Mouse (Mus musculus): Measurements from ENCODE around the gene Bcas3. TPM values are rescaled to one million over a fixed set of nuclear protein-coding genes. Genes with fewer than 3 reads are reported as not detected.

Gene Bcas3
- total and polyA plus RNA-seq, 2 experiments from 2014 or later, result 31.6 to 32.3 TPM

- DNase-seq (ENCODE audit: low spot score) (no peak), ATAC-seq (no peak)
- no peak for TF ChIP-seq CTCF (IDR thresholded peaks at IDR 0.05; ENCODE audit: low read depth)
- H3K9ac ChIP-seq (replicated peaks; ENCODE audit: low read length), result no peak overlapping the region
- no peaks in the 10 kb centered on the region for H3K9me3 ChIP-seq (ENCODE audit: low read length)
- 0 out of 2 replicates have a peak, but pooled peaks cover 2% of the 10 kb centered on the region for H3K4me1 ChIP-seq (ENCODE audit: insufficient read depth, low read length)
- H3K27ac ChIP-seq, result no peak overlapping the region
- H3K36me3 ChIP-seq (ENCODE audit: insufficient read depth, low read length), result no peaks in the 10 kb centered on the region
- no peak overlapping the region for H3K4me2 ChIP-seq (ENCODE audit: low read depth, low read length)
- no peak overlapping the region for H3K4me3 ChIP-seq (ENCODE audit: low read length)
- 48% methylated on average over 6 of the region's 6 CpGs for WGBS
- H3K27me3 ChIP-seq (ENCODE audit: insufficient read depth, low read length), result no peaks in the 10 kb centered on the region
Measured at GRCm38 (mm10) chr11:85739266-85739977, 386.5 kb downstream of the Bcas3 start.

- 71% methylated on average over 7 of the region's 7 CpGs for WGBS
- Histone ChIP-seq H3K27me3 (ENCODE audit: insufficient read depth, low read length) (no peaks in the 10 kb centered on the region), H3K27ac (no peak overlapping the region), H3K36me3 (ENCODE audit: insufficient read depth, low read length) (no peaks in the 10 kb centered on the region), H3K4me2 (ENCODE audit: low read depth, low read length) (no peak overlapping the region), H3K4me1 (ENCODE audit: insufficient read depth, low read length) (no peaks in the 10 kb centered on the region), H3K4me3 (ENCODE audit: low read length) (no peak overlapping the region), H3K9ac (replicated peaks; ENCODE audit: low read length) (no peak overlapping the region), H3K9me3 (ENCODE audit: low read length) (no peaks in the 10 kb centered on the region)
- ATAC-seq (no peak), DNase-seq (ENCODE audit: low spot score) (no peak)
- no peak for TF ChIP-seq CTCF (IDR thresholded peaks at IDR 0.05; ENCODE audit: low read depth)
Measured at GRCm38 (mm10) chr11:85746373-85746772, 393.4 kb downstream of the Bcas3 start.

- H3K27ac ChIP-seq, result no peak overlapping the region
- no peak for TF ChIP-seq CTCF (IDR thresholded peaks at IDR 0.05; ENCODE audit: low read depth)
- H3K9me3 ChIP-seq (ENCODE audit: low read length), result no peaks in the 10 kb centered on the region
- no peak overlapping the region for H3K4me3 ChIP-seq (ENCODE audit: low read length)
- H3K9ac ChIP-seq (replicated peaks; ENCODE audit: low read length), result no peak overlapping the region
- 91% methylated on average over 2 of the region's 2 CpGs for WGBS
- no peaks in the 10 kb centered on the region for H3K36me3 ChIP-seq (ENCODE audit: insufficient read depth, low read length)
- H3K27me3 ChIP-seq (ENCODE audit: insufficient read depth, low read length), result no peaks in the 10 kb centered on the region
- ATAC-seq (no peak), DNase-seq (ENCODE audit: low spot score) (no peak)
- H3K4me2 ChIP-seq (ENCODE audit: low read depth, low read length), result no peak overlapping the region
- no peaks in the 10 kb centered on the region for H3K4me1 ChIP-seq (ENCODE audit: insufficient read depth, low read length)
Measured at GRCm38 (mm10) chr11:85748891-85749290, 395.9 kb downstream of the Bcas3 start.

GRCm38 (mm10) chr11:85751171-85751570 lies 398.2 kb downstream of the Bcas3 start:
- 69% methylated on average over 11 of the region's 11 CpGs for WGBS
- no peaks in the 10 kb centered on the region for H3K9me3 ChIP-seq (ENCODE audit: low read length)
- H3K27me3 ChIP-seq (ENCODE audit: insufficient read depth, low read length), result no peaks in the 10 kb centered on the region
- DNase-seq (ENCODE audit: low spot score), result no peak
- H3K4me3 ChIP-seq (ENCODE audit: low read length), result no peak overlapping the region
- no peak overlapping the region for H3K4me2 ChIP-seq (ENCODE audit: low read depth, low read length)
- ATAC-seq, result no peak
- H3K4me1 ChIP-seq (ENCODE audit: insufficient read depth, low read length), result no peaks in the 10 kb centered on the region
- no peak overlapping the region for H3K9ac ChIP-seq (replicated peaks; ENCODE audit: low read length)
- TF ChIP-seq CTCF (IDR thresholded peaks at IDR 0.05; ENCODE audit: low read depth), result no peak
- H3K27ac ChIP-seq, result no peak overlapping the region
- H3K36me3 ChIP-seq (ENCODE audit: insufficient read depth, low read length), result no peaks in the 10 kb centered on the region

GRCm38 (mm10) chr11:85754631-85755502 lies 401.9 kb downstream of the Bcas3 start:
- Histone ChIP-seq H3K4me3 (ENCODE audit: low read length) (no peak overlapping the region), H3K27ac (no peak overlapping the region), H3K27me3 (ENCODE audit: insufficient read depth, low read length) (no peaks in the 10 kb centered on the region), H3K4me2 (ENCODE audit: low read depth, low read length) (no peak overlapping the region), H3K9ac (replicated peaks; ENCODE audit: low read length) (no peak overlapping the region), H3K9me3 (ENCODE audit: low read length) (no peaks in the 10 kb centered on the region), H3K4me1 (ENCODE audit: insufficient read depth, low read length) (no peaks in the 10 kb centered on the region), H3K36me3 (ENCODE audit: insufficient read depth, low read length) (no peaks in the 10 kb centered on the region)
- 53% methylated on average over 13 of the region's 13 CpGs for WGBS
- no peak for ATAC-seq
- no peak for DNase-seq (ENCODE audit: low spot score)
- TF ChIP-seq CTCF (IDR thresholded peaks at IDR 0.05; ENCODE audit: low read depth), result no peak

GRCm38 (mm10) chr11:85755503-85756044 lies 402.6 kb downstream of the Bcas3 start:
- Histone ChIP-seq H3K4me1 (ENCODE audit: insufficient read depth, low read length) (no peaks in the 10 kb centered on the region), H3K9me3 (ENCODE audit: low read length) (no peaks in the 10 kb centered on the region), H3K36me3 (ENCODE audit: insufficient read depth, low read length) (no peaks in the 10 kb centered on the region), H3K27me3 (ENCODE audit: insufficient read depth, low read length) (no peaks in the 10 kb centered on the region), H3K27ac (no peak overlapping the region), H3K9ac (replicated peaks; ENCODE audit: low read length) (no peak overlapping the region), H3K4me3 (ENCODE audit: low read length) (no peak overlapping the region), H3K4me2 (ENCODE audit: low read depth, low read length) (no peak overlapping the region)
- DNase-seq (ENCODE audit: low spot score) (no peak), ATAC-seq (no peak)
- no peak for TF ChIP-seq CTCF (IDR thresholded peaks at IDR 0.05; ENCODE audit: low read depth)
- 77% methylated on average over 2 of the region's 2 CpGs for WGBS
